Mouse (Mus musculus) large intestine, adult 2 months (tissue): Measurements from ENCODE around the gene Tmtc1. TPM values are rescaled to one million over a fixed set of nuclear protein-coding genes. Genes with fewer than 3 reads are reported as not detected.

Experiments used
- DNase-seq: peaks from one replicate; pipeline ENCODE4 v3.0.0-alpha.2; 2012; ENCODE audit warnings: low read depth, low spot score
- WGBS: fragments of 180-500 bp; shearing (Covaris S2); methylation state at CpG from one replicate; pipeline ENCODE4 v1.1.7; 2018; 5-methylcytosine and 5-hydroxymethylcytosine counted together
- polyA plus RNA-seq: library from polyadenylated mRNA; depleted of rRNA; stranded (reverse); fragments of >200 nt; gene quantifications from 2 replicates; pipeline ENCODE4 v1.2.3, GENCODE M21; 2012

Gene Tmtc1
- polyA plus RNA-seq, 1 experiment: 2.6 TPM

DNA sequence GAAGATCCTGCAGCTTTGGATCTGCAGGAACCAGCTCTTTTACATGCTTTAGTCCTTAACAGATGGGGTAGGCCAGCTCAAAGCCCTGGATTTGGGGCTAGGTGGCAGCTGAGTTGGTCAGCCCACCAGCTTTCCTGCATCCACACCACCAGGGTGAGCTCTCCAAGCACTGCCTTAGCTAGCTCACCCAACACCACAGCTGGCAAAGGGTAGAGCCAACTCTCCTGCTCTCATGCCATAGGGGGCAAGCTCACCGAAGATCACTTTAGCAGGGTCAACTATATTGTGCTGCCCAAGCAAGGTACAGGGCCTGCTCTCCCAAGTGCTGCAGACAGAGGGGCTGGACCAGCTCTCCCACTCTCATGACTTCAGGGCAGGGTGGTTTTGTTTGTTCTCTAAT, 6.6 kb downstream of the Tmtc1 start:
- no peak for DNase-seq
- 87% methylated on average over 1 of the region's 1 CpGs for WGBS

DNA sequence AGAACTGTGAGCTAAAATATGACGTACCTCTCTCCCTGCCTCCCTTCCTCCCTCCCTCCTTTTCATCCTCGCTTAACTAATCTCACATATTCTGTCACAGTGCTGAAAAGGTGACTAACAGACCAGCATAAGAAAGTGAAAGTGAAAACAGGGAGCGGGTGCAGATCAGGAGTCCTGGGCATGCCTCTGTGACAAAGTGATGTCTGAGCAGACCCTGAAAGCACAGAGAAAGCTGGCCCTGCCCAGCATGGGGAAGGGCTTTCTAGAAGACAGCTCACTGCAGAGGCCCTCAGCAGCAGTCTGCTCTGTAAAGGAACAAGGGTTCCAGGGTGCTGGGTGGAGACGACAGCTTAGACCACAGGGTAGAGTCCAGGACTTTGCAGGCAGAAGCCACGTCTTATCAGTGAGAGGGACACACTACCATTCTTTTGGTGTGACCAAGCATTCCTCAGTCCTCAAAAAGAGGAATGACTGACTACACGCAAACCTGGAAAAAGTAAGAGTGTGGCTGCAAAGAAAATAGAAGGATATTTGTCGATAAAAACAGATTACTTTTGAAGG, 7.7 kb downstream of the Tmtc1 start:
- WGBS: 42% methylated on average over 7 of the region's 7 CpGs
- DNase-seq: no peak

GRCm38 (mm10) chr6:148421577-148421976, 22.6 kb downstream of the Tmtc1 start:
- WGBS: 79% methylated on average over 7 of the region's 7 CpGs
- DNase-seq: no peak

DNA sequence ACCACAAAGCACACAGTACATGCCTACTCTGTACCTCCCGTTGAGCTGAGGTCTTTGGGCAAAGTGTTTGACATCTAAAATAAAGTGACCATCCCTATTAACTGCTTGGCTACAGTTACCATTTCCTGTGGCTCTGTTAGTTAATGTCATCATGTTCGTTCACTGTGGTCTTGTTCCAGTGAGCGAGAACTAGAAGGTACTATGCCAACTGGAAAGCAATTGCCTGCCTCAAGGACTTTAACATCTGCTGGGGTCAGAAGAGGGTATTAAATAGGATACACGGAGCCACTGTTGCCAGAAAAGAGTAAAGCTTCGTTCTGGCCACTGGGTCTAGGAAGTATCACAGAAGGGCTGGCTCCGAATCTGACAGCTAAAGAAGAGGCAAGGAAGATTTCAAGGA, 23.8 kb downstream of the Tmtc1 start:
- WGBS: 76% methylated on average over 6 of the region's 6 CpGs
- no peak for DNase-seq

GRCm38 (mm10) chr6:148416597-148416996, 27.6 kb downstream of the Tmtc1 start:
- DNase-seq: peak; percentile 2
- 18% methylated on average over 2 of the region's 2 CpGs for WGBS

DNA sequence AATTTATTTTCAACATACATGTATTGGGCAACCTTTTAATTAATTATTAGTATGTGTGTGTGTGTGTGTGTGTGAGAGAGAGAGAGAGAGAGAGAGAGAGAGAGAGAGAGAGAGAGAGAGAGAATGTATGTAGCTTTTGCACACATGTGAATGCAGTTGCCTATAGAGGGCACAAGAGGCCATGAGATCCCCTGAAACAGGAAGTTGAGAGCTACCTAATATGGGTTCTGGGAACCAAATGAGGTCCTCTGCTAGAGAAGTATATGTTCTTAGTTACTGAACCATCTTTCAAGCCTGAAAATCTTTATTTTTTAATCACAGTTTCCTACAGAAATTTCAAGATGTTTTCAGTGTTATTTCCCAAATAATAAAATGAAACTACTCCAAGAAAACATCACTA, 30.6 kb downstream of the Tmtc1 start:
- DNase-seq: no peak

DNA sequence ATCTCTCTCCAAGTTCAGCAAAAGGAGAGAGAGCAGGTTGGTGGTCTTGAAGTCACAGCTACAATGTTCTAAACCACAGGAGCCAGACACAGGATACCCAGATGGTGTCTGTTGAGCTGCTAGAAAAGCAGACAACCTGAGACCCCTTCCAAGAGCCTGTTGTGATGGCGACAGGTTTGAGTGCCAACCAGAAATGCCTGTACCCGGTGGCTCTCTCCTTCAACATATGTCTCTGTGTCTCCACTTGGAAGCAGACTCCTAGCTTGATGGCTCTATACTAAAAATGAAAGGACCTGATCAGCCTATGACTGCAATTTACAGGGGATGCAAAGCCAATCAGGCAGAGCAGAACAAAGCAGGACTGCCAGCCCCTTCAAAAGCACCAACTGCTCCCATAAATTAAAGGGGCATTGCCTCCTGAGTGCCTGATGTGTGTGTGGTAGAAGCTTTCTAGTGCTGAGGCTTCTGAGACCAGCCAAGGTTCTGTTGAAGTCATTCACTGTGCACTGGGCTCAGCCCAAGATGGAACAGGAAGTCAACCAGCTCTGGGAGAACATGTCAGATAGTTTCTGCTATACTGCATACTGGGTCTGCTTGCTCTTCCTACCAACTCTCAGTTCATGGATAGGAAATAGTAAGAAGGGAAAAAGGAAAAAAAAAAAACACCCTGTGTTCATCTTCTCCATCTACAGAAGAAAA, 37.2 kb downstream of the Tmtc1 start:
- no peak for DNase-seq
- WGBS: 89% methylated on average over 2 of the region's 2 CpGs

DNA sequence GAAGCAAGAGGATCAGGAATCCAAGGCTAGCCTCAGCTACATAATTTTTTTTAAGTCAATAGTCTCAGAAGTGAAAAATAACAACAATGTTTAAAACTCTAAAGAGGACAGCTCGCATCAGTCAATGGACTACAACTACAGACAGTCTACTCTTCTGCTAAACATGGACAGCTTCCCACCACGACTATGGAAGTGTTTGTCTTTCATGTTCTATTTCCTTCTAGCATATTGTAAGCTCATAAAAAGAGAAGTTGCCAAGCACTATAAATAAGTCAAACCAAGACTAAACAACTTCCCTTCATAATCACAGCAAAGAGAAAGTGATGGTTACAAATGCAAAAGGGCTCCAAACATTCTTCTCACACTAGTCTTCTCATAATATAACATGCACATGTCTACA, 38.6 kb downstream of the Tmtc1 start:
- DNase-seq: no peak
- WGBS: 19% methylated on average over 2 of the region's 2 CpGs

- DNase-seq: no peak
- WGBS: 32% methylated on average over 1 of the region's 1 CpGs
Measured at GRCm38 (mm10) chr6:148404500-148404899, 39.7 kb downstream of the Tmtc1 start.

DNA sequence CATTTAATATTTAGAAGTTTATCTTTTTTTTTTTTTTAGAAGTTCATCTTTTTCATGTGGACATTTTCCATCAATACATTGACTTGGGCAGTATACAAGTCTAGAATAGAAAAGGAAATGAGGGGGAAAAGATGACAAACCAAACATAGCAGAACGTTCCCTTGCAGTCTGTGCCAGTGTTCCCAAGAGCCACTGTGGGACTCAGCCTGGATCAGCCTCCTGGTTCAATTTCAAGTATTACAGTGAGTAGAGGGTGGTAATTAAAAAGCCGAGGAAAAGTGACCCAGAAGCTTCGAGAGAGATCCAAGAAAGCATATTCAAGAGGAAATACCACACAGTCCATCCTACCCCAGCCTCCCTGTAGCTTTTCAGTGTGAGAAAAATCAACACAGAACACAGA, 40.4 kb downstream of the Tmtc1 start:
- 72% methylated on average over 3 of the region's 3 CpGs for WGBS
- DNase-seq: no peak

DNA sequence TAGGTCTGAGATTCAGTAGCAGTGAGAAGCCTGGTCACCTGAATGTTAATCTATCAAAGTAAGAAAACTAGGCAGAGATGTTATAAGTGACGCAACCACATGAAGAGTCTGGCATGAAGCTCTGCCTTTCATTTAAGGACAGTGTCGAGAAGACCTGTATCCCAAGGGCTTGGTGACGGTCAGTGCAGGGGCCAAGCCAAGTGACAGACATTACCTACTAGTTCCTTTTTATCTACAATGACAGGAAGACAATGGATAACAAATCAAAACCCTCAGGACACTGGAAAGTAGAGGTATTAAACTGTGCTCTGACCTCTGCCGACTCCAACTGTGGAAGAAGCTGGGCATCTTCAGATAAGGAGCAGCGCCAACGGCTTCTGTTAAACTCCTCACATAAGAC, 43.2 kb downstream of the Tmtc1 start:
- 91% methylated on average over 6 of the region's 6 CpGs for WGBS
- no peak for DNase-seq

DNA sequence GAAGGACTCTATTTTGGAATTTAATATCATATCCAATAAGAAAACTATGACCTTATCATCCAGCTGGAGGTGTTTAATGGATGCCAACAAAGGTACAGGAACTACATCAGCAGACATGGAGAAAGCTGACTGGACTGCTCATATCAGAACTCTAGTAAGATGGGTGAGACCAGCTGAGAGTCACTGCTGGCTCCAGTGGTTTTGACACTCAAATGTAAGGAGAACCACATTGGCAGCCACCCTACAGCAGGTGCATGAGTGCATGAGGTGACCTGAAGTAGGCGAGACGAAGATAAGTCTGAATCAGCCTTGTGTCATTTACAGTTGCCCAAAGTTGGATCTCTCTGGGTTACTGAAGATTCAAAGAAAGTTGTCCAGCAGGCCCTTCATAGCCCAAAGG, 44.6 kb downstream of the Tmtc1 start:
- no peak for DNase-seq
- WGBS: 81% methylated on average over 2 of the region's 2 CpGs

DNA sequence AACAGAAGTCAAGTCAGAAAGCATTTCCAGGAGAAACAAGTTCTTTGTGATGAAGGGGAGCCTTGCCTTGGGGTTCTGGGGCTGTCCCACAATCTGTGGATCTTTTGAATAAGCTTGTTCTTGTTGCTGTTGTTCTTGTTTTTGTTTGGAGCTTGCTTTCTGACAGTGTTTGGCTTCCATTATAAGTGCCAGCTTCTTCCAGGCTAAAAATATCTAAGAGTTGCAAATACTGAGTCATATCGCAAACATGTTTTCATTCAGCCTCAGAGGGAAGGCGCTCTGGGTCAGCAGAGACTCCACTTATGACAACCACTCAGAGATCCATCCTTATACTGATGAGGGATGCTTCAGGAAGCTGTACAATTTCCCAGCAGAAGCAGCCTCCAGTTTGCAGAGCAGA, 45.3 kb downstream of the Tmtc1 start:
- WGBS: 72% methylated on average over 2 of the region's 2 CpGs
- no peak for DNase-seq

- no peak for DNase-seq
- 94% methylated on average over 5 of the region's 5 CpGs for WGBS
Measured at GRCm38 (mm10) chr6:148397270-148397669, 46.9 kb downstream of the Tmtc1 start.

DNA sequence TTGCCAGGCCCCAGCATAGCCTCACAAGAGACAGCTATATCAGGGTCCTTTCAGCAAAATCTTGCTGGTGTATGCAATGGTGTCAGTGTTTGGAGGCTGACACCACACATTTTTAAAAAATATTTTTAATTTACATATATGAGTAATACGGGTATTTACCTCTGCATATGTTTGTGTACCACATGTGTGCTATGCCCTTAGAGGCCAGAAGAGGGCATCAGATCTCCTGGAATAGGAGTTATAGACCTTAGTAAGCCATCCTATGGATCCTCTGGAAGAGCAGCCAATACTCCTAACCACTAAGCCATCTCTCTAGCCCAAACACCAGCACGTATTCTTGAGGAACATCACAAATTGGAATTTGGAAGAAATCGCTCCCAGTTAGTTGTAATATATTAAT, 48.9 kb downstream of the Tmtc1 start:
- DNase-seq: no peak
- 96% methylated on average over 3 of the region's 3 CpGs for WGBS

DNA sequence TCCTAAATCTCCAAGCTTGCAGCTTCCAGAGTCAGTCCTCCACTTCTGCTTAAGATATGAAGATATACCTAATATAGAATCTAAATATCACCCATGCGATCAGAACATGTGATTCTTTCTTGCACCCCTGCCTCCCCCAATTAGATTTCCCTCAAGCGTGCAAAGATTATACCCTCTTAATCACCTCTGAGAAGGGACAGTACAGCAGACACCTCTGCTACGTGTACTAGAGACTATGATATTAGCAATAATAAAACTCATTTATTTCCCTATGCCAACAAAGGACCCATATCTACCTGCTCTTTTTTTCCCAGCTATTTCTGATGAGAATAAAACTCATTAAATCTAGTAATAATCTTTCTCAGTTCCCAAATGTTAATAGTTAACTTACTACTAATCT, 49.9 kb downstream of the Tmtc1 start:
- WGBS: 55% methylated on average over 3 of the region's 3 CpGs
- no peak for DNase-seq

DNA sequence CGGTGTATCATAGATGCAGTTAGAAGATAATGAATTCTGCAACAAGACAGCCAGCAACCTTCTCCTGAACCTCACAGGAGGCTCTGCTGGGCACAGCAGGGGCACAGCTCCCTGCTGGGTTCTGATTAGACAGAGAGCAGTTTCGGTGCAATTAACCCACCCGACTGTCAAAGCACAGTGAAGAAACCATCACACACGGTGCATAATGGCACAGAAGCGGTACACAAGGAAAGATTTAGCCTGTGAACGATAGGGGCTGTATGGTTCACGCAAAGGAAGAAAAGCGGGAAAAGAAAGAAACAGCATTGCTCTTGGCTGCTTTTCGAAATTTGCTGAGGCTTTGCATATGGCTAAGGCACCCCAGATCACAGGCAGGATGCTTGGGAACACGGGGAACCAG, 52.0 kb downstream of the Tmtc1 start:
- DNase-seq: no peak
- 62% methylated on average over 10 of the region's 10 CpGs for WGBS

GRCm38 (mm10) chr6:148391286-148391685, 52.9 kb downstream of the Tmtc1 start:
- no peak for DNase-seq
- WGBS: 79% methylated on average over 7 of the region's 7 CpGs

GRCm38 (mm10) chr6:148390630-148391276, 53.4 kb downstream of the Tmtc1 start:
- 32% methylated on average over 4 of the region's 4 CpGs for WGBS
- no peak for DNase-seq

GRCm38 (mm10) chr6:148387990-148388389, 56.2 kb downstream of the Tmtc1 start:
- WGBS: 68% methylated on average over 1 of the region's 1 CpGs
- DNase-seq: no peak

GRCm38 (mm10) chr6:148384111-148384895, 59.9 kb downstream of the Tmtc1 start:
- no peak for DNase-seq
- 56% methylated on average over 6 of the region's 6 CpGs for WGBS
